In the genomic region with DNA sequence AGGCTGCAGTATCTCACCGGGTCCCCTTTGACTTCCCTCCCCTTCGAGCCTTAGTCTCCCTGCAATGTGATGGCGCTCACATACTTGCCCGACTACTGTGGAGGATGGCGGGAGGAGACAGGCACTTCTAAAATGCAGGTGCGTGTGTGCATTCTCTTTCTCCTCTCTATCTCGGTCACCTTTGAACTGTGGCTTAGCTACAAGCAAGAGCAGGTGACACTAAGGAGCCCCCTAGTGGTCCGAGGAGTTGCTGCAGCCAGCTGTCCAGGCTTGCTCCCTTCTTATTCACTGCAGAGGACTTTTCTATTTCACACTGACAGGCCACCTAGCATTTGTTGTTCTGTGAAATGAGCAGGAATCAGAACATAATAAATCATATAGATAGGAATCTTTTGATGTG, we compare ENCODE assay signal across 7 mouse cellular contexts. TPM values are rescaled to one million over a fixed set of nuclear protein-coding genes. Genes with fewer than 3 reads are reported as not detected.
A peak's percentile ranks its signal among the peaks of the same experiment; 100 is the strongest.
DNase-seq lines count a peak whose midpoint lies in the region; ATAC-seq and TF ChIP-seq lines count a peak whose summit lies in the region.

No protein-coding gene starts in this region.

- TF ChIP-seq POLR2A in cerebellum, adult 2 months (IDR thresholded peaks at IDR 0.05; ENCODE audit: borderline replicate concordance, insufficient read depth, low read length): no peak

- peaks cover 2% of the 10 kb centered on the region; the same call in 1 of the 2 replicates for H3K4me1 ChIP-seq in cerebellum, adult 2 months (ENCODE audit: control insufficient read depth, insufficient read depth, low read length)
- H3K4me1 ChIP-seq in hindbrain, embryonic 14.5 days (replicated peaks; ENCODE audit: control insufficient read depth, insufficient read depth, low read length): peaks cover 7% of the 10 kb centered on the region

- peak; percentile 95 for TF ChIP-seq CTCF in cerebellum, adult 2 months (IDR thresholded peaks at IDR 0.05; ENCODE audit: borderline replicate concordance, insufficient read depth, low read depth, low read length)

- peak; percentile 60 for DNase-seq in T-cell, adult 2 months (ENCODE audit: low spot score)
- DNase-seq in cerebellum, adult 2 months: peak; percentile 77 to 85
- DNase-seq in forelimb bud, embryonic 11.5 days (ENCODE audit: low read depth, low spot score): peak; percentile 77
- DNase-seq in hindbrain, embryonic 14.5 days (ENCODE audit: low spot score): peak; percentile 79
- peak; percentile 42 to 75 for DNase-seq in layer of hippocampus, postnatal 25 days (ENCODE audit: extremely low spot score in 1 of 2, low spot score in 1 of 2)
- DNase-seq in lung, postnatal 36 days: peak; percentile 86
- DNase-seq in right cerebral cortex, postnatal 25 days: peak; percentile 53

- no peak overlapping the region for H3K4me3 ChIP-seq in cerebellum, adult 2 months (replicated peaks; ENCODE audit: insufficient read depth, low read depth, low read length)
- no peak overlapping the region for H3K4me3 ChIP-seq in hindbrain, embryonic 14.5 days (replicated peaks; ENCODE audit: low read length)

- H3K27me3 ChIP-seq in cerebellum, adult 2 months (ENCODE audit: control insufficient read depth, insufficient read depth, low read length): no peaks in the 10 kb centered on the region
- no peaks in the 10 kb centered on the region for H3K27me3 ChIP-seq in hindbrain, embryonic 14.5 days (ENCODE audit: control insufficient read depth, insufficient read depth, low read length)

- H3K4me2 ChIP-seq in hindbrain, embryonic 14.5 days (replicated peaks): peak overlapping the region; percentile 43

- H3K36me3 ChIP-seq in hindbrain, embryonic 14.5 days (replicated peaks; ENCODE audit: control insufficient read depth, insufficient read depth): no peaks in the 10 kb centered on the region

- WGBS in cerebellum, adult 2 months: 10% methylated on average over 8 of the region's 8 CpGs
- WGBS in hindbrain, embryonic 14.5 days: 2% methylated on average over 8 of the region's 8 CpGs

- H3K27ac ChIP-seq in cerebellum, adult 2 months (ENCODE audit: insufficient read depth, low read length): no peak overlapping the region
- no peak overlapping the region for H3K27ac ChIP-seq in hindbrain, embryonic 14.5 days

- H3K9me3 ChIP-seq in hindbrain, embryonic 14.5 days (ENCODE audit: control insufficient read depth, low read length): no peaks in the 10 kb centered on the region

- peak; percentile 53; the same call in 1 of the 2 replicates for ATAC-seq in hindbrain, embryonic 14.5 days (ENCODE audit: low FRiP score)

- no peak overlapping the region for H3K9ac ChIP-seq in hindbrain, embryonic 14.5 days

RNA-seq across cellular contexts. Expression of a gene that starts 13.1 kb away (rescaled TPM):
- polyA plus RNA-seq in cerebellum, adult 2 months (2012; rRNA removed): 4.4 and 4.8 TPM in 2 replicates
- 1.8 and 1.9 TPM in 2 replicates for polyA plus RNA-seq in hindbrain, embryonic 14.5 days (2014; fragmentation: Nextera tagmentation; extraction: Ambion mirVana)
- 1 to 10 TPM; 5.0 to 5.1 TPM for total RNA-seq in layer of hippocampus, postnatal 25 days (2021)

RNA-seq across cellular contexts. Expression of a gene that starts 17.7 kb away (rescaled TPM):
- polyA plus RNA-seq in cerebellum, adult 2 months (2012; rRNA removed): 75.0 and 78.6 TPM in 2 replicates
- 13.9 and 16.5 TPM in 2 replicates for polyA plus RNA-seq in hindbrain, embryonic 14.5 days (2014; fragmentation: Nextera tagmentation; extraction: Ambion mirVana)
- total RNA-seq in layer of hippocampus, postnatal 25 days (2021): 10 to 100 TPM; 66.6 to 71.3 TPM

RNA-seq across cellular contexts. Expression of a gene that starts 41.2 kb away (rescaled TPM):
- polyA plus RNA-seq in cerebellum, adult 2 months (2012; rRNA removed): 88.8 and 93.7 TPM in 2 replicates
- 22.7 and 23.5 TPM in 2 replicates for polyA plus RNA-seq in hindbrain, embryonic 14.5 days (2014; fragmentation: Nextera tagmentation; extraction: Ambion mirVana)
- 100 to 1,000 TPM; 172 to 174 TPM for total RNA-seq in layer of hippocampus, postnatal 25 days (2021)
